Mouse (Mus musculus) forebrain, embryonic 11.5 days (tissue): Measurements from ENCODE around the gene Sdk2. TPM values are rescaled to one million over a fixed set of nuclear protein-coding genes. Genes with fewer than 3 reads are reported as not detected.

Experiments
- ATAC-seq: fragments of 200-750 bp; cut with Nextera tagmentation; replicated peaks from 2 replicates; pipeline ENCODE4 v1.8.0; 2017; ENCODE audit warnings: moderate TSS enrichment; ENCODE audit not compliant: low FRiP score
- DNase-seq: peaks from one replicate; pipeline ENCODE4 v3.0.0-alpha.2; 2017; ENCODE audit warnings: low spot score
- H3K27ac ChIP-seq: fragments of 300-500 bp; sonication (generic); 2 replicates; pipeline ENCODE4 v1.5.1; 2014; ENCODE audit warnings: low read depth, low read length
- H3K27me3 ChIP-seq: fragments of 300-500 bp; sonication (generic); 2 replicates; pipeline ENCODE4 v1.6.1; 2014; ENCODE audit warnings: mild to moderate bottlenecking, low read length, mixed read lengths; ENCODE audit not compliant: control insufficient read depth, insufficient read depth
- H3K36me3 ChIP-seq: fragments of 300-500 bp; sonication (generic); 2 replicates; pipeline ENCODE4 v1.6.1; 2014; ENCODE audit warnings: mild to moderate bottlenecking, low read length, moderate library complexity, mixed read lengths; ENCODE audit not compliant: control insufficient read depth, insufficient read depth
- H3K4me1 ChIP-seq: fragments of 300-500 bp; sonication (generic); replicated peaks from 2 replicates; pipeline ENCODE4 v1.6.1; 2014; ENCODE audit warnings: low read length, mixed read lengths; ENCODE audit not compliant: control insufficient read depth, insufficient read depth
- H3K4me2 ChIP-seq: fragments of 300-500 bp; sonication (generic); 2 replicates; pipeline ENCODE4 v1.6.1; 2014; ENCODE audit warnings: low read depth, mild to moderate bottlenecking, low read length, moderate library complexity, mixed read lengths; ENCODE audit not compliant: severe bottlenecking
- H3K4me3 ChIP-seq: fragments of 300-500 bp; sonication (generic); 2 replicates; pipeline ENCODE4 v1.5.1; 2014; ENCODE audit warnings: low read depth, low read length
- H3K9ac ChIP-seq: fragments of 300-500 bp; sonication (generic); 2 replicates; pipeline ENCODE4 v1.6.1; 2014; ENCODE audit warnings: low read length
- H3K9me3 ChIP-seq: fragments of 300-500 bp; sonication (generic); 2 replicates; pipeline ENCODE4 v1.6.1; 2016; ENCODE audit warnings: low read length, mixed read lengths; ENCODE audit not compliant: control insufficient read depth
- whole genome bisulfite sequencing: fragments of 180-500 bp; shearing (Covaris S2); extraction: QIAGEN DNeasy Blood & Tissue Kit; methylation state at CpG from one replicate; pipeline ENCODE4 v1.1.7; 2014; 5-methylcytosine and 5-hydroxymethylcytosine counted together
- polyA plus RNA-seq: library from polyadenylated mRNA; unstranded; fragments of >200 nt; fragmentation: Nextera tagmentation; extraction: Ambion mirVana; gene quantifications from 2 replicates; pipeline ENCODE4 v1.2.1, GENCODE M21; 2014

Gene Sdk2
- 1.5 and 1.7 TPM in 2 replicates for polyA plus RNA-seq

- Histone ChIP-seq H3K27ac (peak within 1 kb of the TSS; percentile 37; the same call in 1 of the 2 replicates), H3K9ac (peak within 1 kb of the TSS; percentile 69), H3K9me3 (no peaks in the 10 kb centered on the region), H3K27me3 (peaks cover 35% of the 10 kb centered on the region), H3K4me1 (peaks cover 21% of the 10 kb centered on the region; the same call in 1 of the 2 replicates), H3K36me3 (no peaks in the 10 kb centered on the region), H3K4me2 (peak within 1 kb of the TSS; percentile 95), H3K4me3 (peak within 1 kb of the TSS; percentile 56)
- 1% methylated on average over 43 of the region's 52 CpGs for WGBS
- peak; percentile 84 for DNase-seq
- ATAC-seq = peak; percentile 80
These were observed at the start of gene Sdk2 for GRCm38 (mm10) chr11:114066951-114067762. Gene Sdk2 (minus strand): TSS chr11:114067046.

- no peaks in the 10 kb centered on the region for H3K4me1 ChIP-seq
- no peak overlapping the region for H3K27ac ChIP-seq
- WGBS = 84% methylated on average over 13 of the region's 13 CpGs
- no peaks in the 10 kb centered on the region for H3K9me3 ChIP-seq
- H3K4me2 ChIP-seq = no peak overlapping the region
- H3K27me3 ChIP-seq = no peaks in the 10 kb centered on the region; the same call in 1 of the 2 replicates
- DNase-seq (no peak), ATAC-seq (no peak)
- H3K36me3 ChIP-seq = no peaks in the 10 kb centered on the region
- no peak overlapping the region for H3K4me3 ChIP-seq
- H3K9ac ChIP-seq = no peak overlapping the region
These were observed 48.2 kb upstream of the Sdk2 start for GRCm38 (mm10) chr11:114115077-114115476.

- Histone ChIP-seq H3K9ac (no peak overlapping the region), H3K27ac (no peak overlapping the region), H3K27me3 (no peaks in the 10 kb centered on the region; the same call in 1 of the 2 replicates), H3K4me3 (no peak overlapping the region), H3K36me3 (no peaks in the 10 kb centered on the region), H3K4me2 (no peak overlapping the region), H3K4me1 (no peaks in the 10 kb centered on the region), H3K9me3 (no peaks in the 10 kb centered on the region)
- WGBS = 82% methylated on average over 12 of the region's 12 CpGs
- DNase-seq (no peak), ATAC-seq (no peak)
These were observed 47.8 kb upstream of the Sdk2 start for GRCm38 (mm10) chr11:114114674-114115073.

GRCm38 (mm10) chr11:114110851-114111250, 44.0 kb upstream of the Sdk2 start:
- WGBS = 31% methylated on average over 3 of the region's 3 CpGs
- Histone ChIP-seq H3K9me3 (no peaks in the 10 kb centered on the region), H3K27me3 (no peaks in the 10 kb centered on the region; the same call in 1 of the 2 replicates), H3K4me2 (no peak overlapping the region), H3K27ac (no peak overlapping the region), H3K36me3 (no peaks in the 10 kb centered on the region), H3K4me3 (no peak overlapping the region), H3K4me1 (no peaks in the 10 kb centered on the region), H3K9ac (no peak overlapping the region)
- ATAC-seq = no peak
- no peak for DNase-seq

- Histone ChIP-seq H3K4me1 (no peaks in the 10 kb centered on the region), H3K4me3 (no peak overlapping the region), H3K27ac (no peak overlapping the region), H3K9me3 (no peaks in the 10 kb centered on the region), H3K36me3 (no peaks in the 10 kb centered on the region), H3K27me3 (no peaks in the 10 kb centered on the region), H3K4me2 (no peak overlapping the region), H3K9ac (no peak overlapping the region)
- DNase-seq = no peak
- WGBS = 72% methylated on average over 7 of the region's 7 CpGs
- ATAC-seq = no peak
These were observed 26.8 kb upstream of the Sdk2 start for GRCm38 (mm10) chr11:114093636-114094035.

GRCm38 (mm10) chr11:114093175-114093574, 26.3 kb upstream of the Sdk2 start:
- WGBS = 75% methylated on average over 7 of the region's 7 CpGs

GRCm38 (mm10) chr11:114080606-114081005, 13.8 kb upstream of the Sdk2 start:
- Histone ChIP-seq H3K36me3 (no peaks in the 10 kb centered on the region), H3K27ac (no peak overlapping the region), H3K4me3 (no peak overlapping the region), H3K4me2 (no peak overlapping the region), H3K4me1 (no peaks in the 10 kb centered on the region), H3K9me3 (no peaks in the 10 kb centered on the region; the same call in 1 of the 2 replicates), H3K9ac (no peak overlapping the region), H3K27me3 (no peaks in the 10 kb centered on the region)
- ATAC-seq (no peak), DNase-seq (no peak)
- WGBS = 83% methylated on average over 9 of the region's 9 CpGs

More at GRCm38 (mm10) chr11:114093175-114093574, 26.3 kb upstream of the Sdk2 start:
- DNase-seq (no peak), ATAC-seq (no peak)
- Histone ChIP-seq H3K9me3 (no peaks in the 10 kb centered on the region), H3K4me3 (no peak overlapping the region), H3K36me3 (no peaks in the 10 kb centered on the region), H3K27me3 (no peaks in the 10 kb centered on the region), H3K4me2 (no peak overlapping the region), H3K27ac (no peak overlapping the region), H3K9ac (no peak overlapping the region), H3K4me1 (no peaks in the 10 kb centered on the region)

GRCm38 (mm10) chr11:114072644-114073043, 5.8 kb upstream of the Sdk2 start:
- no peak for ATAC-seq
- WGBS = 83% methylated on average over 10 of the region's 10 CpGs
- Histone ChIP-seq H3K36me3 (no peaks in the 10 kb centered on the region), H3K9ac (no peak overlapping the region), H3K4me3 (no peak overlapping the region), H3K4me1 (peaks cover 6% of the 10 kb centered on the region; the same call in 1 of the 2 replicates), H3K27me3 (peaks cover 2% of the 10 kb centered on the region), H3K4me2 (no peak overlapping the region), H3K9me3 (no peaks in the 10 kb centered on the region; the same call in 1 of the 2 replicates), H3K27ac (no peak overlapping the region)
- no peak for DNase-seq
